Mouse (Mus musculus): ENCODE measurements around the gene Aven. TPM values are rescaled to one million over a fixed set of nuclear protein-coding genes. Genes with fewer than 3 reads are reported as not detected.

Gene Aven
- total and polyA plus RNA-seq, 2 experiments from 2014 or later = 3.5 to 8.9 TPM

DNA sequence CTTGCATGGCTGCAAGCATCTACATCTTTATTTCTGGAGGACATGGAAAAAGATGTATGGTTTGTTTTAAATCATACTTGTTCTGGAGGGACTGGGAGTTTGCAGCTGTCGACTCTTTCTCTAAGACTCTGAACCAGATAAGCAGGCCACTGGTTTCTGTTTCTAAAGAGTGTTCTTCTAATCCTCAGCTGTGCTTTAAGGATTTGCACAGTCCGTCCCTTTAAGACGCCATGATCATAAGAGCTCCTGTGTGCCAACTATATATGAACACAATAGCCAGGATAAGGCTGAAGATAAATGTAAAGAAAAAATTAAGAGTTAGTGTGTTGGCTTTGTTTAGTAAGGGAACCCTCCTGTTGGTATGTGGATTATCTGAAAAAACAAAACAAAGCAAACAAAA lies 24.0 kb downstream of the Aven start:
- Histone ChIP-seq H3K9me3 (ENCODE audit: low read length) (no peaks in the 10 kb centered on the region), H3K4me2 (ENCODE audit: low read depth, low read length, poor library complexity, severe bottlenecking) (no peak overlapping the region), H3K9ac (replicated peaks; ENCODE audit: low read length, poor library complexity, severe bottlenecking) (no peak overlapping the region), H3K36me3 (ENCODE audit: insufficient read depth, low read length) (no peaks in the 10 kb centered on the region), H3K27me3 (ENCODE audit: insufficient read depth, low read length) (no peaks in the 10 kb centered on the region), H3K4me1 (ENCODE audit: insufficient read depth, low read length) (no peaks in the 10 kb centered on the region), H3K27ac (ENCODE audit: low read depth, low read length) (no peak overlapping the region), H3K4me3 (ENCODE audit: low read depth, low read length) (no peak overlapping the region)
- DNase-seq (ENCODE audit: low spot score) (no peak), ATAC-seq (ENCODE audit: low FRiP score) (no peak)
- TF ChIP-seq CTCF (IDR thresholded peaks at IDR 0.05) = no peak
- 76% methylated on average over 3 of the region's 3 CpGs for WGBS

DNA sequence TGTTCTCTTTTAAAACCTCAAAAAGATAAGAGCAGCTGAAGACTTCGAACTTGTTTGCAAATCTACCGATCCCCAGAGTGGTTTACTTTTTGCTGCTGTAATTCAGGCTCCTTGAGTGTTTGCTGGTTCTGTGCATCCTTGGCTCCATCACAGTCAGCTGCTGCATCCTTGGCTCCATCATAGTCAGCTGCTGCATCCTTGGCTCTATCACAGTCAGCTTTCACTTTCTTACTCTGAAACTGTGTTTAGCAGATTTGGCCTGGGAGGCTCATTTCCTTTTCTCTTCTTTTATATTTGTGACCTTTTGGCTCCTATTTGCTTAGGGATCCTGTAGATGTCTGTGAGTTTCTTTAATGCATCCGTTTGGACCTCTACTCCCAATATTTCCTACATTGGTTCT lies 24.5 kb downstream of the Aven start:
- ATAC-seq (ENCODE audit: low FRiP score) (no peak), DNase-seq (ENCODE audit: low spot score) (no peak)
- WGBS = 87% methylated on average over 3 of the region's 3 CpGs
- H3K4me3 ChIP-seq (ENCODE audit: low read depth, low read length) = no peak overlapping the region
- H3K4me1 ChIP-seq (ENCODE audit: insufficient read depth, low read length) = no peaks in the 10 kb centered on the region
- no peaks in the 10 kb centered on the region for H3K27me3 ChIP-seq (ENCODE audit: insufficient read depth, low read length)
- H3K27ac ChIP-seq (ENCODE audit: low read depth, low read length) = no peak overlapping the region
- TF ChIP-seq CTCF (IDR thresholded peaks at IDR 0.05) = no peak
- H3K4me2 ChIP-seq (ENCODE audit: low read depth, low read length, poor library complexity, severe bottlenecking) = no peak overlapping the region
- H3K9me3 ChIP-seq (ENCODE audit: low read length) = no peaks in the 10 kb centered on the region
- H3K36me3 ChIP-seq (ENCODE audit: insufficient read depth, low read length) = no peaks in the 10 kb centered on the region
- H3K9ac ChIP-seq (replicated peaks; ENCODE audit: low read length, poor library complexity, severe bottlenecking) = no peak overlapping the region

DNA sequence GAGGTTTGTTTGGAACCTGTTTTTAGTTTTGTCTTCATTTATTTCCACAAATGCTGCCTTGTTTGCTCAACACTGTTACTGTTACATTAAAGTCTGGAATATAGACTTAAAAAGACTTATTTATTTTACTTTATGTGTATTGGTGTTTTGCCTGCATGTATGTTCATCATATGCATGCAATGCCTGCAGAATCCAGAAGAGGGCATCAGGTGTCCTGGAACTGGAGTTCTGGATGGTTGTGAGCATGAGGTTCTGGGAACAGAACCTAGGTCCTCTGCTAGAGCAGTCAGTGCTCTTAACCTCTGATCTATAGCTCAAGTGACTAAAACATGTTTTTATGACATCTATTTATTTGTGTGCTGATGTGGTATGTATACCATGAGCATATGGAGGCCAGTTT lies 25.8 kb downstream of the Aven start:
- Histone ChIP-seq H3K9me3 (ENCODE audit: low read length) (no peaks in the 10 kb centered on the region), H3K4me2 (ENCODE audit: low read depth, low read length, poor library complexity, severe bottlenecking) (no peak overlapping the region), H3K4me1 (ENCODE audit: insufficient read depth, low read length) (no peaks in the 10 kb centered on the region), H3K36me3 (ENCODE audit: insufficient read depth, low read length) (no peaks in the 10 kb centered on the region), H3K4me3 (ENCODE audit: low read depth, low read length) (no peak overlapping the region), H3K9ac (replicated peaks; ENCODE audit: low read length, poor library complexity, severe bottlenecking) (no peak overlapping the region), H3K27me3 (ENCODE audit: insufficient read depth, low read length) (no peaks in the 10 kb centered on the region), H3K27ac (ENCODE audit: low read depth, low read length) (no peak overlapping the region)
- peak; percentile 32; the same call in 1 of the 2 replicates for TF ChIP-seq CTCF (IDR thresholded peaks at IDR 0.05)
- ATAC-seq (ENCODE audit: low FRiP score) (no peak), DNase-seq (ENCODE audit: low spot score) (no peak)

DNA sequence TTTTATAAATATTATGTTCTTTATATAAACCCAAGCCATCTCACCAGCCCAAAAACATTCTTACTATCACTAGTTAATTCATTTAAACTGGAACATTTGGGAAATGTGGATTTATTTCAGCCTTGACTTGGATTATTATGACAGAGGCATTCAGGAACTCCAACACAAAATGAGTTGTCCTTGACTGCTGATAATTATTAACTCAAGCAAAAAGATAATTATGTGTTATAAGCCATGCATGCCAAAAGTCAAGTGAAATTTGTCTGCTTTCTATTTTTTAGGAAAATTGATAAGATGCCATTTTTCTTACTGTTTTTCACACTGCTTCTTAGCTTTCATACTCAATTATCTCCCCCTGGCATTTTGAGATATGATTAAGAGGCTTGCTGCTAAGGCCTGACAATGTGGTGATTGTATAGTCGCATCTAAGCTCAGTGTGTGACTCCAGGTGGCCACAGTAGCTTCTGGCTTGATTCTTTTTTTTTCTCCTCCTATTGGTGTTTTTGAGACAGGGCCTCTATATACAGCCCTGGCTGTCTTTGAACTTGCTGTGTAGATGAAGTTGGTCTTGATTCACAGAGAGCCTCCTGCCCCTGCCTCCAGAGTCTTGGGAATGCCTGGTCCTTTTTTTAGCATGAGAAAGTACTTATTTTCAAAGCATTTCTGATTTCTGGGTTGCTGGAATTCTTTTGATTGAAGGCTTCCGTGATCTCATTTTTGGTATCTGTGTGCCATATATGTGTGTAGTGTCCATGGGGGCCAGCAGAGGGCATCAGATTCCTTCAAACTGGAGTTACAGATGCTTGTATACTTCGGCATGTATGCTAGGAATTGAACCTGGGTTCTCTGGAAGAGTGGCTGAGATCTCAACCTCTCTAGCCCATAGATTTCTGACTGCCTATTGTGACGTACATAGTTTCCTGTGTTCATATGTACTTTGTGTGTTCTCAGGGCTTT lies 28.0 kb downstream of the Aven start:
- Histone ChIP-seq H3K4me1 (ENCODE audit: insufficient read depth, low read length) (no peaks in the 10 kb centered on the region), H3K9ac (replicated peaks; ENCODE audit: low read length, poor library complexity, severe bottlenecking) (no peak overlapping the region), H3K27ac (ENCODE audit: low read depth, low read length) (no peak overlapping the region), H3K9me3 (ENCODE audit: low read length) (no peaks in the 10 kb centered on the region), H3K4me3 (ENCODE audit: low read depth, low read length) (no peak overlapping the region), H3K27me3 (ENCODE audit: insufficient read depth, low read length) (no peaks in the 10 kb centered on the region), H3K36me3 (ENCODE audit: insufficient read depth, low read length) (no peaks in the 10 kb centered on the region), H3K4me2 (ENCODE audit: low read depth, low read length, poor library complexity, severe bottlenecking) (no peak overlapping the region)
- DNase-seq (ENCODE audit: low spot score) (no peak), ATAC-seq (ENCODE audit: low FRiP score) (no peak)
- peak; percentile 31; the same call in 1 of the 2 replicates for TF ChIP-seq CTCF (IDR thresholded peaks at IDR 0.05)
- 88% methylated on average over 4 of the region's 4 CpGs for WGBS

DNA sequence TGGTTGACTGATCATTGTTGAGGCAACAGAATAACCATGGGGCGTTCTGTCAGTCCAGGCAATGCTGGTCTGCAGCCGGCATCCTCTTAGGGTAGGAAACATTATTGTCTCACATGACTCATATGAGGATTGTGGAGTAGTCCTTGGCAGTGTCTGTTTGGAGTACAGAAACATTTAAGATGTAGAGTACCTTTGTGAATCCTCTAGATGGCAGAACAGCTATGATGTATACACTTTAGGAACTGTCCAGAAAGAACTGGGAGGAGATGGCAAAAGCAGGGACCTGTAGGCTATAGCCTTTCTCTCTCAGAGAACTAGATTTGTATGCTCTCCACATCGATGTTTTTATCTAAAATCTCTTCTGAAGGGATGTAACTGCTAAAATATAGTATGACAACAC lies 34.2 kb downstream of the Aven start:
- Histone ChIP-seq H3K4me1 (ENCODE audit: insufficient read depth, low read length) (no peaks in the 10 kb centered on the region), H3K4me3 (ENCODE audit: low read depth, low read length) (no peak overlapping the region), H3K27ac (ENCODE audit: low read depth, low read length) (no peak overlapping the region), H3K9ac (replicated peaks; ENCODE audit: low read length, poor library complexity, severe bottlenecking) (no peak overlapping the region), H3K27me3 (ENCODE audit: insufficient read depth, low read length) (no peaks in the 10 kb centered on the region), H3K36me3 (ENCODE audit: insufficient read depth, low read length) (no peaks in the 10 kb centered on the region), H3K9me3 (ENCODE audit: low read length) (no peaks in the 10 kb centered on the region), H3K4me2 (ENCODE audit: low read depth, low read length, poor library complexity, severe bottlenecking) (no peak overlapping the region)
- ATAC-seq (ENCODE audit: low FRiP score) = no peak
- TF ChIP-seq CTCF (IDR thresholded peaks at IDR 0.05) = peak; percentile 63
- WGBS = 89% methylated on average over 3 of the region's 3 CpGs
- DNase-seq (ENCODE audit: low spot score) = peak; percentile 33

DNA sequence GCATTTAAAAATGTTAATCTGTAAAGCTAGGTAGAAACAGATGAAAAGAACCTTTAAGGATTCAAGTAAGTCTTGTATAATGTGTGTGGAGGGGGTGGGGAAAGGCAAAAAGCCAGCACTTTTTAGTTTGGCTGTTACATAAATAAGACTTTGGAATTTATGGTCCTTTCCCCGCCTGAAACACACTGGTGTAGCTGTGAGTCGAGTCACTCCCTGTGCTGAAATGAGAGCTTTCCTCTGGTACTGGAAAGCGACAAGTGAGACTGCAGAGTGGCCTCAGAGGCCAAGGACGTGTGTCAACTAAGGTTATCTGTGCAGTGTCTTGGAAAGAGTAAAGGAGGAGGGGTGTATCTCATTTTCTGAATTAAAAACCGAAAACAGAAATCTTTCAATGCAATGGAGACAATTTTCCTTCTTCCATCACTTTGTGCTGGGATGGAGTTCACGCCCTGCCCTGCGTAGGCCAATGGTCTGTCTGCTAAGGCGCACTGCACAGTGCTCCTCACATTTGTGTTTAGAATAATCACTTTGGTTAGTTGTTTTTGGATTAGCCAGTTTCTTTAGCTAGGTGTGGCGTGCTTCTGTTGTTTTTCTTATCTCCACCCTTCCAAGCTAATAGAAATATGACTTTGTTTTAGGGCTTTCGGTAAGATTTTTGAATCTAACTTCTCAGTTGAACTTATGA lies 40.2 kb downstream of the Aven start:
- H3K9me3 ChIP-seq (ENCODE audit: low read length) = no peaks in the 10 kb centered on the region
- DNase-seq (ENCODE audit: low spot score) (no peak), ATAC-seq (ENCODE audit: low FRiP score) (no peak)
- no peak overlapping the region for H3K4me2 ChIP-seq (ENCODE audit: low read depth, low read length, poor library complexity, severe bottlenecking)
- H3K27me3 ChIP-seq (ENCODE audit: insufficient read depth, low read length) = no peaks in the 10 kb centered on the region
- H3K9ac ChIP-seq (replicated peaks; ENCODE audit: low read length, poor library complexity, severe bottlenecking) = no peak overlapping the region
- peaks cover 3% of the 10 kb centered on the region; the same call in 1 of the 2 replicates for H3K4me1 ChIP-seq (ENCODE audit: insufficient read depth, low read length)
- no peak for TF ChIP-seq CTCF (IDR thresholded peaks at IDR 0.05)
- H3K36me3 ChIP-seq (ENCODE audit: insufficient read depth, low read length) = no peaks in the 10 kb centered on the region
- H3K4me3 ChIP-seq (ENCODE audit: low read depth, low read length) = no peak overlapping the region; the same call in 1 of the 2 replicates
- H3K27ac ChIP-seq (ENCODE audit: low read depth, low read length) = no peak overlapping the region
- WGBS = 82% methylated on average over 10 of the region's 10 CpGs

Data from midbrain, postnatal 0 days (tissue).